Mouse (Mus musculus) testis, adult 2 months (tissue): ENCODE results near the gene Heg1.

ENCODE experiments used
- CTCF ChIP-seq: fragments of 200-500 bp; IDR thresholded peaks from 2 replicates; pipeline ENCODE4 v1.5.1; 2012; ENCODE audit warnings: low read depth, mild to moderate bottlenecking, inconsistent platforms, low read length, moderate library complexity; ENCODE audit not compliant: control insufficient read depth, insufficient read depth, insufficient replicate concordance
- POLR2A ChIP-seq: fragments of 200-500 bp; IDR thresholded peaks from 2 replicates; pipeline ENCODE4 v1.6.1; 2012; ENCODE audit warnings: low read depth, mild to moderate bottlenecking, inconsistent platforms, low read length, moderate library complexity; ENCODE audit not compliant: control insufficient read depth

- TF ChIP-seq CTCF (no peak), POLR2A (no peak)
Measured at GRCm38 (mm10) chr16:33782729-33783091, 98.5 kb downstream of the Heg1 start.
